20 mouse cellular contexts compared by ENCODE assay signal in the genomic region with DNA sequence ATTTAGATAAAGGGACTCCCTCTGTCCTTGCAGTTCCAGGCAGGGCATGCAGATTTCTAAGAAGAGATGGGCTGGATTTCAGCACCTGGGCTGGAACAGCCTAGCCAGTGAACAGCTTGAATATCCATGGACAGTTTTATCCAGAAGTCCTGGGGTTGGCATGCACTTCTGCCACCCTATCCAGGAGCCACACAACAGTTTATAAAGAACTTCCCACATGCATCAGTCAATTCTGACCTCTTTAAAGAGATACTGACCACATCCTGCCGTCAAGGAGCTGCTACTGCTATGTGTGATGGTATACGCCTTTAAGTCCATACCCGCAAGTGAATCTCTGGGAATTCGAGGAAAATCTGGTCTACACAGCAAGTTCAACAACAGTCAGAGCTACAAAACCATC. TPM values are rescaled to one million over a fixed set of nuclear protein-coding genes. Genes with fewer than 3 reads are reported as not detected.
DNase-seq lines count a peak whose midpoint lies in the region; ATAC-seq and TF ChIP-seq lines count a peak whose summit lies in the region.
"Had no signal": no experiment of that assay in that cellular context is flagged by ENCODE, and none has a peak within 500 bp of the region (broad histone marks: within the 10 kb centered on the region; RNA-seq: fewer than 3 reads in every experiment).

No protein-coding gene starts in this region.

- no peak overlapping the region for H3K4me2 ChIP-seq in midbrain, embryonic 14.5 days (ENCODE audit: low read length)
- no peak overlapping the region for H3K4me2 ChIP-seq in midbrain, embryonic 15.5 days
- peak overlapping the region; percentile 59 for H3K4me2 ChIP-seq in myocyte (ENCODE audit: low read depth)
- H3K4me2 ChIP-seq: forebrain, embryonic 12.5 days; heart, embryonic 12.5 days; hindbrain, embryonic 12.5 days; intestine, embryonic 15.5 days had no signal

- no peak overlapping the region for H3K4me3 ChIP-seq in gastrocnemius, adult 2 months
- no peak overlapping the region for H3K4me3 ChIP-seq in midbrain, embryonic 14.5 days (replicated peaks; ENCODE audit: low read depth, low read length)
- H3K4me3 ChIP-seq in midbrain, embryonic 15.5 days: no peak overlapping the region
- no peak overlapping the region for H3K4me3 ChIP-seq in myocyte
- H3K4me3 ChIP-seq: forebrain, embryonic 12.5 days; heart, embryonic 12.5 days; hindbrain, embryonic 12.5 days; intestine, embryonic 15.5 days had no signal

- H3K27ac ChIP-seq in gastrocnemius, adult 2 months: peak overlapping the region; percentile 52
- no peak overlapping the region for H3K27ac ChIP-seq in midbrain, embryonic 14.5 days (replicated peaks; ENCODE audit: low read depth, low read length)
- H3K27ac ChIP-seq in midbrain, embryonic 15.5 days: no peak overlapping the region
- H3K27ac ChIP-seq: forebrain, embryonic 12.5 days; hindbrain, embryonic 12.5 days; intestine, embryonic 15.5 days had no signal

- 84% methylated on average over 4 of the region's 4 CpGs for WGBS in midbrain, embryonic 14.5 days
- WGBS in midbrain, embryonic 15.5 days: 88% methylated on average over 4 of the region's 4 CpGs

- H3K4me1 ChIP-seq in midbrain, embryonic 14.5 days (ENCODE audit: control insufficient read depth, insufficient read depth, low read length): peaks cover 24% of the 10 kb centered on the region
- H3K4me1 ChIP-seq in midbrain, embryonic 15.5 days: peaks cover 30% of the 10 kb centered on the region

- TF ChIP-seq CTCF in gastrocnemius, adult 2 months (IDR thresholded peaks at IDR 0.05): no peak

- no peak for TF ChIP-seq POLR2A in myocyte (IDR thresholded peaks at IDR 0.05; ENCODE audit: insufficient read length, low read depth)

- H3ac ChIP-seq in myocyte (ENCODE audit: control insufficient read depth, insufficient read length): no peak overlapping the region

- ATAC-seq in midbrain, embryonic 14.5 days (ENCODE audit: low FRiP score, low TSS enrichment): no peak
- no peak for ATAC-seq in midbrain, embryonic 15.5 days (replicated peaks)
- ATAC-seq: CD4-positive, CD25-positive, alpha-beta regulatory T cell, adult 4 months; forebrain, embryonic 16.5 days; intestine, embryonic 15.5 days had no signal

- no peaks in the 10 kb centered on the region for H3K27me3 ChIP-seq in midbrain, embryonic 14.5 days (ENCODE audit: control insufficient read depth, insufficient read depth, low read length)
- no peaks in the 10 kb centered on the region for H3K27me3 ChIP-seq in midbrain, embryonic 15.5 days (replicated peaks)
- no peaks in the 10 kb centered on the region for H3K27me3 ChIP-seq in myocyte (ENCODE audit: control insufficient read depth, insufficient read depth, insufficient read length)
- H3K27me3 ChIP-seq: heart, embryonic 12.5 days; intestine, embryonic 15.5 days had no signal

- no peak for DNase-seq in gastrocnemius, adult 2 months
- no peak for DNase-seq in gastrocnemius, adult 18-20 months (ENCODE audit: low spot score)
- DNase-seq in midbrain, embryonic 14.5 days: no peak
- no peak for DNase-seq in heart, postnatal 14 days

- peaks cover 22% of the 10 kb centered on the region for H3K36me3 ChIP-seq in midbrain, embryonic 14.5 days (ENCODE audit: control insufficient read depth, insufficient read depth, low read length)
- H3K36me3 ChIP-seq in midbrain, embryonic 15.5 days (replicated peaks): peaks cover 10% of the 10 kb centered on the region; the same call in 1 of the 2 replicates
- H3K36me3 ChIP-seq in myocyte (ENCODE audit: control insufficient read depth, insufficient read depth): peaks cover 8% of the 10 kb centered on the region

- intact Hi-C loops in gastrocnemius, adult 2 months (cut with DNase I): no loop called here
- intact Hi-C loops in heart, postnatal 14 days (cut with DNase I): loop anchor here (2.0 kb wide), 1 partner anchor 62 kb away; a partner anchor contains a TSS

- peaks cover 19% of the 10 kb centered on the region for H3K79me2 ChIP-seq in myocyte (ENCODE audit: control insufficient read depth, insufficient read depth)

- H3K9me3 ChIP-seq in midbrain, embryonic 14.5 days (ENCODE audit: control insufficient read depth, low read length): no peaks in the 10 kb centered on the region
- no peaks in the 10 kb centered on the region for H3K9me3 ChIP-seq in midbrain, embryonic 15.5 days
- H3K9me3 ChIP-seq: forebrain, embryonic 12.5 days; heart, embryonic 12.5 days; hindbrain, embryonic 12.5 days; intestine, embryonic 15.5 days had no signal

- H3K9ac ChIP-seq in midbrain, embryonic 14.5 days (replicated peaks; ENCODE audit: low read length): 0 out of 2 replicates have a peak overlapping the region, but pooled peaks have one; percentile 14
- H3K9ac ChIP-seq in midbrain, embryonic 15.5 days: no peak overlapping the region
- H3K9ac ChIP-seq: forebrain, embryonic 12.5 days; heart, embryonic 12.5 days; hindbrain, embryonic 12.5 days; intestine, embryonic 15.5 days had no signal

TF ChIP-seq in myocyte, 11 proteins besides CTCF, POLR2A, EP300 and RAD21:
- no peak for TF ChIP-seq MYOG (IDR thresholded peaks at IDR 0.05; ENCODE audit: control insufficient read depth in 1 of 3, insufficient read depth in 1 of 3, insufficient read length in 2 of 3, low read depth in 2 of 3)
- TF ChIP-seq USF1 (IDR thresholded peaks at IDR 0.05; ENCODE audit: low read depth): no peak
- no peak for TF ChIP-seq POLR2AphosphoS2 (IDR thresholded peaks at IDR 0.05; ENCODE audit: insufficient read length, low read depth)
- no peak for TF ChIP-seq SRF (IDR thresholded peaks at IDR 0.05; ENCODE audit: control insufficient read depth, insufficient read length, low read depth)
- TF ChIP-seq TCF3 (IDR thresholded peaks at IDR 0.05; ENCODE audit: insufficient read length, low read depth): no peak
- no peak for TF ChIP-seq REST (IDR thresholded peaks at IDR 0.05; ENCODE audit: insufficient read depth, insufficient read length)
- TF ChIP-seq TCF12 (IDR thresholded peaks at IDR 0.05; ENCODE audit: insufficient read depth, poor library complexity, severe bottlenecking): no peak
- TF ChIP-seq CEBPB (IDR thresholded peaks at IDR 0.05; ENCODE audit: insufficient read depth, poor library complexity, severe bottlenecking): no peak

RNA-seq across cellular contexts. Expression of a gene that starts 4.3 kb away (rescaled TPM):
- 10 to 100 TPM; 34.0 to 38.0 TPM for total RNA-seq in gastrocnemius, adult 2 months (2021)
- 10 to 100 TPM; 32.9 to 36.2 TPM for total RNA-seq in gastrocnemius, adult 18-20 months (2021)
- 53.7 and 65.2 TPM in 2 replicates for polyA plus RNA-seq in midbrain, embryonic 14.5 days (2014; fragmentation: Nextera tagmentation; extraction: Ambion mirVana)
- 71.5 and 74.9 TPM in 2 replicates for polyA plus RNA-seq in midbrain, embryonic 15.5 days (2015; fragmentation: Nextera tagmentation; extraction: Ambion mirVana)
- 69.9 TPM for polyA plus RNA-seq in myocyte (2012; fragmentation: generic; extraction: Trizol)
- total RNA-seq in heart, postnatal 14 days (2021): 10 to 100 TPM; 39.9 to 41.9 TPM

RNA-seq across cellular contexts. Expression of a gene that starts 4.4 kb away (rescaled TPM):
- total RNA-seq in gastrocnemius, adult 2 months (2021): 100 to 1,000 TPM; 503 to 688 TPM
- total RNA-seq in gastrocnemius, adult 18-20 months (2021): 100 to 1,000 TPM; 587 to 651 TPM
- 225 and 299 TPM in 2 replicates for polyA plus RNA-seq in midbrain, embryonic 14.5 days (2014; fragmentation: Nextera tagmentation; extraction: Ambion mirVana)
- 291 and 296 TPM in 2 replicates for polyA plus RNA-seq in midbrain, embryonic 15.5 days (2015; fragmentation: Nextera tagmentation; extraction: Ambion mirVana)
- 481 TPM for polyA plus RNA-seq in myocyte (2012; fragmentation: generic; extraction: Trizol)
- 100 to 1,000 TPM; 252 to 264 TPM for total RNA-seq in heart, postnatal 14 days (2021)

RNA-seq across cellular contexts. Expression of a gene that starts 18.1 kb away (rescaled TPM):
- not detected for total RNA-seq in gastrocnemius, adult 2 months (2021)
- total RNA-seq in gastrocnemius, adult 18-20 months (2021): under 1 TPM; 0.17 to 0.34 TPM
- not detected in 2 replicates for polyA plus RNA-seq in midbrain, embryonic 14.5 days (2014; fragmentation: Nextera tagmentation; extraction: Ambion mirVana)
- 0.40 TPM in 1 of 2 replicates, not detected in the other for polyA plus RNA-seq in midbrain, embryonic 15.5 days (2015; fragmentation: Nextera tagmentation; extraction: Ambion mirVana)
- polyA plus RNA-seq in myocyte (2012; fragmentation: generic; extraction: Trizol): 15.4 TPM
- not detected for total RNA-seq in heart, postnatal 14 days (2021)
- total RNA-seq: gastrocnemius, postnatal 25 days; heart, postnatal 4 days had no signal
- polyA plus RNA-seq: brain, embryonic 14.5 days; CD4-positive, CD25-positive, alpha-beta regulatory T cell, adult 4 months; embryonic facial prominence, embryonic 11.5 days; forebrain, embryonic 12.5 days; forebrain, embryonic 16.5 days; heart, embryonic 12.5 days; hindbrain, embryonic 12.5 days; intestine, embryonic 15.5 days had no signal

RNA-seq across cellular contexts. Expression of a gene that starts 26.9 kb away (rescaled TPM):
- 1 to 10 TPM; 1.3 to 2.7 TPM for total RNA-seq in gastrocnemius, adult 2 months (2021)
- total RNA-seq in gastrocnemius, adult 18-20 months (2021): 1 to 10 TPM; 1.2 to 1.3 TPM
- 0.12 TPM in 1 of 2 replicates, not detected in the other for polyA plus RNA-seq in midbrain, embryonic 14.5 days (2014; fragmentation: Nextera tagmentation; extraction: Ambion mirVana)
- not detected in 2 replicates for polyA plus RNA-seq in midbrain, embryonic 15.5 days (2015; fragmentation: Nextera tagmentation; extraction: Ambion mirVana)
- 0.37 TPM for polyA plus RNA-seq in myocyte (2012; fragmentation: generic; extraction: Trizol)
- under 1 TPM; 0.31 to 0.90 TPM for total RNA-seq in heart, postnatal 14 days (2021)
- total RNA-seq: adrenal gland, postnatal 10 days; adrenal gland, postnatal 4 days; granulocyte monocyte progenitor cell, adult 5-6 weeks had no signal
- polyA plus RNA-seq: CD4-positive, CD25-positive, alpha-beta regulatory T cell, adult 4 months; forebrain, embryonic 12.5 days; forebrain, embryonic 16.5 days; frontal cortex, adult 2 months had no signal

RNA-seq across cellular contexts. Expression of a gene that starts 28.5 kb away (rescaled TPM):
- 1 to 10 TPM; 3.9 to 7.2 TPM for total RNA-seq in gastrocnemius, adult 2 months (2021)
- 1 to 10 TPM; 4.0 to 5.1 TPM for total RNA-seq in gastrocnemius, adult 18-20 months (2021)
- polyA plus RNA-seq in midbrain, embryonic 14.5 days (2014; fragmentation: Nextera tagmentation; extraction: Ambion mirVana): 7.6 and 9.1 TPM in 2 replicates
- polyA plus RNA-seq in midbrain, embryonic 15.5 days (2015; fragmentation: Nextera tagmentation; extraction: Ambion mirVana): 11.7 and 13.2 TPM in 2 replicates
- polyA plus RNA-seq in myocyte (2012; fragmentation: generic; extraction: Trizol): 10.7 TPM
- total RNA-seq in heart, postnatal 14 days (2021): 10 to 100 TPM in 1 of 2 experiments, 1 to 10 TPM in 1; 10.0 to 11.2 TPM
